Mouse (Mus musculus) hindbrain, embryonic 12.5 days (tissue): ENCODE data around the gene Alkbh4. TPM values are rescaled to one million over a fixed set of nuclear protein-coding genes. Genes with fewer than 3 reads are reported as not detected.
A peak's percentile ranks its signal among the peaks of the same experiment; 100 is the strongest.
"Not testable (repeated sequence)": the region's sequence is repeated elsewhere in the genome, so short reads cannot be mapped to it uniquely, and the experiment has no call there.

Experiments
- ATAC-seq: fragments of 200-750 bp; cut with Nextera tagmentation; 2 replicates; pipeline ENCODE4 v1.8.0; 2017; ENCODE audit warnings: moderate TSS enrichment; ENCODE audit not compliant: low FRiP score
- H3K27ac ChIP-seq: fragments of 300-500 bp; sonication (generic); 2 replicates; pipeline ENCODE4 v1.5.1; 2016; ENCODE audit warnings: mild to moderate bottlenecking
- H3K27me3 ChIP-seq: fragments of 300-500 bp; sonication (generic); 2 replicates; pipeline ENCODE4 v1.6.1; 2016; ENCODE audit warnings: mild to moderate bottlenecking
- H3K36me3 ChIP-seq: fragments of 300-500 bp; sonication (generic); 2 replicates; pipeline ENCODE4 v1.6.1; 2016; ENCODE audit warnings: mild to moderate bottlenecking
- H3K4me1 ChIP-seq: fragments of 300-500 bp; sonication (generic); 2 replicates; pipeline ENCODE4 v1.6.1; 2016
- H3K4me2 ChIP-seq: fragments of 300-500 bp; sonication (generic); replicated peaks from 2 replicates; pipeline ENCODE4 v1.6.1; 2016; ENCODE audit warnings: mild to moderate bottlenecking
- H3K4me3 ChIP-seq: fragments of 300-500 bp; sonication (generic); 2 replicates; pipeline ENCODE4 v1.5.1; 2016; ENCODE audit warnings: mild to moderate bottlenecking
- H3K9ac ChIP-seq: fragments of 300-500 bp; sonication (generic); 2 replicates; pipeline ENCODE4 v1.6.1; 2016; ENCODE audit warnings: mild to moderate bottlenecking, moderate library complexity
- H3K9me3 ChIP-seq: fragments of 300-500 bp; sonication (generic); replicated peaks from 2 replicates; pipeline ENCODE4 v1.6.1; 2016; ENCODE audit warnings: mild to moderate bottlenecking
- WGBS: fragments of 180-500 bp; shearing (Covaris S2); methylation state at CpG from one replicate; pipeline ENCODE4 v1.1.7; 2016; 5-methylcytosine and 5-hydroxymethylcytosine counted together
- polyA plus RNA-seq: library from polyadenylated mRNA; unstranded; fragments of >200 nt; fragmentation: Nextera tagmentation; extraction: Ambion mirVana; gene quantifications from 2 replicates; pipeline ENCODE4 v1.2.1, GENCODE M21; 2016

Alkbh4 gene
- polyA plus RNA-seq, 1 experiment from 2014 or later = 23.3 TPM

GRCm38 (mm10) chr5:136146936-136147335 lies 11.0 kb downstream of the Alkbh4 start:
- H3K4me2 ChIP-seq = no peak overlapping the region
- no peak overlapping the region for H3K4me3 ChIP-seq
- no peak for ATAC-seq
- H3K27me3 ChIP-seq = no peaks in the 10 kb centered on the region
- no peaks in the 10 kb centered on the region for H3K9me3 ChIP-seq
- H3K27ac ChIP-seq = no peak overlapping the region
- no peaks in the 10 kb centered on the region for H3K4me1 ChIP-seq
- H3K9ac ChIP-seq = no peak overlapping the region
- WGBS = 100% methylated on average over 1 of the region's 1 CpGs
- H3K36me3 ChIP-seq = peaks cover 8% of the 10 kb centered on the region; the same call in 1 of the 2 replicates

- Histone ChIP-seq H3K9ac (no peak overlapping the region), H3K4me1 (no peaks in the 10 kb centered on the region), H3K27ac (no peak overlapping the region), H3K4me3 (no peak overlapping the region), H3K9me3 (no peaks in the 10 kb centered on the region), H3K27me3 (no peaks in the 10 kb centered on the region), H3K36me3 (0 out of 2 replicates have a peak, but pooled peaks cover under 1% of the 10 kb centered on the region), H3K4me2 (no peak overlapping the region)
- 70% methylated on average over 8 of the region's 8 CpGs for WGBS
- no peak for ATAC-seq
Measured at GRCm38 (mm10) chr5:136147704-136148103, 11.8 kb downstream of the Alkbh4 start.

GRCm38 (mm10) chr5:136149134-136149576 lies 13.2 kb downstream of the Alkbh4 start:
- not testable (repeated sequence) for H3K27me3 ChIP-seq, H3K27ac ChIP-seq, H3K4me2 ChIP-seq, H3K4me1 ChIP-seq, H3K36me3 ChIP-seq, ATAC-seq, H3K9ac ChIP-seq, H3K4me3 ChIP-seq, H3K9me3 ChIP-seq
- 73% methylated on average over 5 of the region's 5 CpGs for WGBS

- no peak overlapping the region for H3K4me2 ChIP-seq
- H3K4me3 ChIP-seq = no peak overlapping the region
- WGBS = 89% methylated on average over 8 of the region's 8 CpGs
- H3K27ac ChIP-seq = no peak overlapping the region
- no peaks in the 10 kb centered on the region for H3K9me3 ChIP-seq
- no peaks in the 10 kb centered on the region for H3K36me3 ChIP-seq
- no peaks in the 10 kb centered on the region for H3K27me3 ChIP-seq
- ATAC-seq = no peak
- H3K4me1 ChIP-seq = no peaks in the 10 kb centered on the region
- H3K9ac ChIP-seq = no peak overlapping the region
Measured at GRCm38 (mm10) chr5:136152365-136152764, 16.4 kb downstream of the Alkbh4 start.

GRCm38 (mm10) chr5:136155399-136155798 lies 19.5 kb downstream of the Alkbh4 start:
- Histone ChIP-seq H3K4me3 (no peak overlapping the region), H3K27ac (no peak overlapping the region), H3K27me3 (no peaks in the 10 kb centered on the region), H3K9me3 (no peaks in the 10 kb centered on the region), H3K4me1 (no peaks in the 10 kb centered on the region), H3K4me2 (no peak overlapping the region), H3K36me3 (peaks cover 3% of the 10 kb centered on the region), H3K9ac (no peak overlapping the region)
- ATAC-seq = no peak
- WGBS = 90% methylated on average over 5 of the region's 5 CpGs

- H3K27me3 ChIP-seq, H3K9me3 ChIP-seq, H3K4me1 ChIP-seq, H3K36me3 ChIP-seq, H3K9ac ChIP-seq, H3K27ac ChIP-seq, ATAC-seq, H3K4me2 ChIP-seq, H3K4me3 ChIP-seq: not testable (repeated sequence)
- WGBS = 88% methylated on average over 11 of the region's 12 CpGs
Measured at GRCm38 (mm10) chr5:136160084-136160483, 24.1 kb downstream of the Alkbh4 start.

GRCm38 (mm10) chr5:136163807-136164474 lies 28.0 kb downstream of the Alkbh4 start:
- no peak overlapping the region for H3K4me3 ChIP-seq
- no peak overlapping the region; the same call in 1 of the 2 replicates for H3K9ac ChIP-seq
- H3K27ac ChIP-seq = 0 out of 2 replicates have a peak overlapping the region, but pooled peaks have one; percentile 6
- 69% methylated on average over 11 of the region's 11 CpGs for WGBS
- H3K4me1 ChIP-seq = 0 out of 2 replicates have a peak, but pooled peaks cover 4% of the 10 kb centered on the region
- no peak overlapping the region for H3K4me2 ChIP-seq
- H3K36me3 ChIP-seq = peaks cover 19% of the 10 kb centered on the region
- no peaks in the 10 kb centered on the region for H3K27me3 ChIP-seq
- peak; percentile 67 for ATAC-seq
- peaks cover 8% of the 10 kb centered on the region; the same call in 1 of the 2 replicates for H3K9me3 ChIP-seq

- 78% methylated on average over 8 of the region's 8 CpGs for WGBS
- H3K27ac ChIP-seq = no peak overlapping the region
- peaks cover 8% of the 10 kb centered on the region; the same call in 1 of the 2 replicates for H3K4me1 ChIP-seq
Measured at GRCm38 (mm10) chr5:136165246-136165645, 29.3 kb downstream of the Alkbh4 start.

GRCm38 (mm10) chr5:136167296-136167695 lies 31.4 kb downstream of the Alkbh4 start:
- peaks cover 10% of the 10 kb centered on the region; the same call in 1 of the 2 replicates for H3K36me3 ChIP-seq
- WGBS = 93% methylated on average over 4 of the region's 4 CpGs
- ATAC-seq = no peak

More at GRCm38 (mm10) chr5:136165246-136165645, 29.3 kb downstream of the Alkbh4 start:
- Histone ChIP-seq H3K27me3 (no peaks in the 10 kb centered on the region), H3K4me2 (no peak overlapping the region), H3K36me3 (peaks cover 18% of the 10 kb centered on the region), H3K9ac (no peak overlapping the region), H3K9me3 (peaks cover 8% of the 10 kb centered on the region; the same call in 1 of the 2 replicates), H3K4me3 (no peak overlapping the region)
- no peak for ATAC-seq

GRCm38 (mm10) chr5:136168071-136168470 lies 32.1 kb downstream of the Alkbh4 start:
- Histone ChIP-seq H3K36me3 (peaks cover 10% of the 10 kb centered on the region; the same call in 1 of the 2 replicates), H3K27ac (no peak overlapping the region), H3K9me3 (peaks cover 8% of the 10 kb centered on the region; the same call in 1 of the 2 replicates), H3K4me2 (no peak overlapping the region), H3K27me3 (peaks cover 10% of the 10 kb centered on the region), H3K4me3 (no peak overlapping the region), H3K4me1 (peaks cover 18% of the 10 kb centered on the region), H3K9ac (no peak overlapping the region)
- WGBS = 93% methylated on average over 3 of the region's 3 CpGs
- no peak for ATAC-seq

More at GRCm38 (mm10) chr5:136167296-136167695, 31.4 kb downstream of the Alkbh4 start:
- Histone ChIP-seq H3K9ac (no peak overlapping the region), H3K27ac (no peak overlapping the region), H3K9me3 (peaks cover 8% of the 10 kb centered on the region; the same call in 1 of the 2 replicates), H3K4me1 (peaks cover 18% of the 10 kb centered on the region), H3K27me3 (peaks cover 6% of the 10 kb centered on the region; the same call in 1 of the 2 replicates), H3K4me3 (no peak overlapping the region), H3K4me2 (no peak overlapping the region)

GRCm38 (mm10) chr5:136169626-136170511 lies 33.9 kb downstream of the Alkbh4 start:
- WGBS = 14% methylated on average over 15 of the region's 15 CpGs
- H3K4me3 ChIP-seq = peak overlapping the region; percentile 63
- peaks cover 10% of the 10 kb centered on the region for H3K27me3 ChIP-seq
- peaks cover 10% of the 10 kb centered on the region; the same call in 1 of the 2 replicates for H3K36me3 ChIP-seq
- peak; percentile 76; the same call in 1 of the 2 replicates for ATAC-seq
- H3K4me2 ChIP-seq = peak overlapping the region; percentile 90
- peaks cover 21% of the 10 kb centered on the region for H3K4me1 ChIP-seq
- H3K9ac ChIP-seq = peak overlapping the region; percentile 79
- peaks cover 8% of the 10 kb centered on the region; the same call in 1 of the 2 replicates for H3K9me3 ChIP-seq
- H3K27ac ChIP-seq = peak overlapping the region; percentile 76
